Mouse (Mus musculus): ENCODE data around the gene Ush1c. TPM values are rescaled to one million over a fixed set of nuclear protein-coding genes. Genes with fewer than 3 reads are reported as not detected.

Gene Ush1c
- polyA plus RNA-seq, 1 experiment, result not detected

DNA sequence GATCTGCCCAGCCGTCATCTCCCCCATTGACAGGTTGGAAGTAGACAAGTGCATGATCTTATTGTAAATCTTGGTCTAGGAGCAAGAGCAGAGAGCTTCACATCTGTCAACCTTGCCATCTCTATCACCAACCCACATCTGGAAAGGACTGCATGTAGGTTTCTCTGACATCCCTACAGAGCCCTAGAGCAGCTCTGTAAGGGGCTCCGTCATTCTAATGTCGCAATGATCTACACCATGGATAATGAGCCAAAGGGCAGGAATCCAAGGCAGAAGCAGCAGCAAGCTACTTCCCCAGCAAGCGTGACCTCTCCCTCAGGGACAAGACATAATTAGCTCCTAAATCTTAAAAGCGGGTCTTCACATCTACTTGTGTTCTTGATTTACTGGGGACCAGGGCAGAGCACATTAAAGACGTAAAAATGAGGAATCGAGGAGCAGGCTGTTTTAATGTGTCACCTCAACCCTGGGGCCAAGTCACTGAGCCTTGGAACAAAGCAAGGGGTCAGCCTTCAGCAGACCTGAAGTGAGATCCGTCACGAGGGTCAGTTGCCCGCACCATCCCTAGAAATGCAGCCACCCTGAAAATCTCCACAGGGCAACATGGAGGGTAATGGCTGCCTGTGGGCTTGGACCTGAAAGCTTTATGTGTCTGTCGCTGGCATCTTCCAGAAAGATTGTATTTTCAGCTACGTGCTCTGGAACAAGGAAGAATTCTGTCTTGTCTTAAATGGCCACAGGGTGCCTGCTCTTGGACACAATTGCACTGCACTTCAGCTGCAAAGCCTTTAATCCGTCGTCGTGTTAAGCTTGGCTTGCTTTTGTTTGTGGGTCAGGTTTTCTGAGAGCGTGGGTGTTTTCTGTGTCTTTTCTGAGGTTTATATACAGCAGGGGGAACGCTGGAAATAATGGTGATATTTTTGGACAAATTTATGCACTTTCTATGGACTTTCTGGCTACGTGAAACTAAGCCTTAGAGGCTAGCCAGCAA is 83.5 kb downstream of the Ush1c start:
- DNase-seq, result no peak
- Histone ChIP-seq H3K4me1 (ENCODE audit: control insufficient read depth, insufficient read depth, low read length) (no peaks in the 10 kb centered on the region), H3K4me3 (replicated peaks; ENCODE audit: extremely low read depth, low read depth, low read length) (no peak overlapping the region)
- TF ChIP-seq POLR2A (IDR thresholded peaks at IDR 0.05; ENCODE audit: borderline replicate concordance, extremely low read depth, low read depth, low read length), result no peak
- no peak for TF ChIP-seq CTCF (IDR thresholded peaks at IDR 0.05; ENCODE audit: insufficient read depth, low read length)
- WGBS, result 69% methylated on average over 18 of the region's 18 CpGs

DNA sequence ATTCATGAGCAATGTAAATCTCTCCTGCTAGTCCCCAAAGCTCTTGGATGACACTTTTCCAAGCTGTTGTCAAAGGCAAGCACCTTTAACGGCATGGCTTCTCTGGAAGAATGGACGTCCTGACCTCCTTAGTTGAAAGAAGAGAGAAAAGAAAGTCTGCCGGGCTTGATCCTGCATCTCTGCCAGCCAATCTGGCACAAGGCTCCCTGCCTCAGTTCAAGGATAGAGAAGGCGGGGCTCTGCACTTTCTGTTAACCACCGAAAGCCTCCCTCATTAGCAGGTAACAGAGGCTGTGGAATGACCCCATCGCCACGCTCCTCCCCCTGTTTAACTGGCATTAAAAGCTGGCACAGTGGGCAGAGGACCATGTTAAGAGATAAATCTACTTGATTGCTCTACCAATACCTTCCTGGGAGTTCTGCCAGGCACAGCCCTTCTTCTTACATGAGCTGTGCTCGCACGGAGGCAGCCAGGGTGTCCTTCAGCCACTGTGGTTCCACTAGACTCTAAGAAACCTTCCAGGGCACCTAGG is 85.4 kb downstream of the Ush1c start:
- no peaks in the 10 kb centered on the region for H3K4me1 ChIP-seq (ENCODE audit: control insufficient read depth, insufficient read depth, low read length)
- no peak for DNase-seq
- no peak overlapping the region for H3K4me3 ChIP-seq (replicated peaks; ENCODE audit: extremely low read depth, low read depth, low read length)
- no peak for TF ChIP-seq POLR2A (IDR thresholded peaks at IDR 0.05; ENCODE audit: borderline replicate concordance, extremely low read depth, low read depth, low read length)
- TF ChIP-seq CTCF (IDR thresholded peaks at IDR 0.05; ENCODE audit: insufficient read depth, low read length), result no peak
- WGBS, result 68% methylated on average over 9 of the region's 9 CpGs

DNA sequence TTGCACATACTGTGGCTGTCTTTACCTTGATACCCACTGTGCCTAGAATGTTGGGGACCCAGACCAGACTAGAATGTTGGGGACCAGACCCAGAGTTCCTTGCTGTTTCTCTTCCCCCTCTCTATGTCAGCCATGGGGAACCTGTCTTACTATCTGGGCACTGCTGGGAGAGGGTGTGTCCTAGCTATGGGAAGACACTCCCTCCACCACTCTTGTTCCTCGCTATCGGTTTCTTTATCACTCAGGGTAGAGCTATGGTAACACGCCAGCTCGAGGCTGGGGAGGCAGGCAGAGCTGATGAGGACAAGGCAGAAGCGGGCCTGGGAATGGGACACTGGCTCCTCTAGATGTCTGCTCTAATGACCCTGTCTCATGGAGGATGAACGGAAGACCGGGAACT is 90.9 kb downstream of the Ush1c start:
- no peak for DNase-seq
- no peak for TF ChIP-seq CTCF (IDR thresholded peaks at IDR 0.05; ENCODE audit: insufficient read depth, low read length)
- no peak for TF ChIP-seq POLR2A (IDR thresholded peaks at IDR 0.05; ENCODE audit: borderline replicate concordance, extremely low read depth, low read depth, low read length)
- Histone ChIP-seq H3K4me3 (replicated peaks; ENCODE audit: extremely low read depth, low read depth, low read length) (no peak overlapping the region), H3K4me1 (ENCODE audit: control insufficient read depth, insufficient read depth, low read length) (no peaks in the 10 kb centered on the region)
- WGBS, result 75% methylated on average over 7 of the region's 7 CpGs

DNA sequence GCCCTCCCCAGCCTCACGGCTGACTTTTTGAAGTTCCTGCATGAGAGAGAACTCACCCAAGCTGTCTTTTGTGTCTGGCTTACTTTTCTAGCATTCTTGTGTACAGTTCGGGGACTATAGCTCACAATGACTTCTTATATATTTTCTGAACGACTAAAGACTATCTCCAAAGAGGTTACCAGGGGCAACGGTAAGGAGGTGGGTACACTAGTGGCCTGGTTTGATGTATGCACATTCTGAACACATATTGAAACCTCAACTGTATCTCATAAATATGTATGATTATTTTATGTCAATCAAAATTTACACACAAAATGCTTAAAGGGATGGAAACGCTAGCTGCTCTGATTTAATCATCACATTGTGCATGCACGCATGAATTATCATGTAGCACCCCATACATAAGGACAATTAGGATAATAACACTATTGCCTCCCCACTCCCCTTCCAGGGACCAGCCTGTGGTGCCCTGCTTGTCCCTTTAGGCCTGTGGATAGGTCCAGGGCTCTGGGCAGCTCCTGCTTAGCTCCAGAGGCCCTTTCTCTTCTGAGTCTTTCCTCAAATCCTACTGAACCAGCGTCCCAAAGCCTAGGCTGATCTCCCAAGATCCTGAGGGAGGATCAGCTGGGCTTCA is 91.5 kb downstream of the Ush1c start:
- Histone ChIP-seq H3K4me1 (ENCODE audit: control insufficient read depth, insufficient read depth, low read length) (no peaks in the 10 kb centered on the region), H3K4me3 (replicated peaks; ENCODE audit: extremely low read depth, low read depth, low read length) (no peak overlapping the region)
- 73% methylated on average over 7 of the region's 7 CpGs for WGBS
- DNase-seq, result no peak
- no peak for TF ChIP-seq CTCF (IDR thresholded peaks at IDR 0.05; ENCODE audit: insufficient read depth, low read length)
- TF ChIP-seq POLR2A (IDR thresholded peaks at IDR 0.05; ENCODE audit: borderline replicate concordance, extremely low read depth, low read depth, low read length), result no peak

Other genes starting within 250 kb of the Ush1c start
- gene Abcc6, start 208.2 kb downstream of the Ush1c start, polyA plus RNA-seq (2012; rRNA removed), result 1.5 TPM in 2 replicates
- 27.8 and 34.0 TPM in 2 replicates for gene Nomo1, start 204.8 kb downstream of the Ush1c start, polyA plus RNA-seq (2012; rRNA removed)
- 4.9 and 5.3 TPM in 2 replicates for gene Kcnj11, start 137.7 kb downstream of the Ush1c start, polyA plus RNA-seq (2012; rRNA removed)
- 1.2 and 2.0 TPM in 2 replicates for gene Abcc8, start 58.5 kb downstream of the Ush1c start, polyA plus RNA-seq (2012; rRNA removed)
- gene Otog, start 2.5 kb upstream of the Ush1c start, polyA plus RNA-seq (2012; rRNA removed), result not detected in 2 replicates
- gene Myod1, start 138.0 kb upstream of the Ush1c start, polyA plus RNA-seq (2012; rRNA removed), result 1.1 TPM in 1 of 2 replicates, not detected in the other
- gene Kcnc1, start 158.0 kb upstream of the Ush1c start, polyA plus RNA-seq (2012; rRNA removed), result 0.32 and 0.40 TPM in 2 replicates

Measured in lung, adult 2 months (tissue).